Mouse (Mus musculus): ENCODE results near the gene Ttc38. TPM values are rescaled to one million over a fixed set of nuclear protein-coding genes. Genes with fewer than 3 reads are reported as not detected.
A peak's percentile ranks its signal among the peaks of the same experiment; 100 is the strongest.
"Not testable (repeated sequence)": the region's sequence is repeated elsewhere in the genome, so short reads cannot be mapped to it uniquely, and the experiment has no call there.

The Ttc38 gene
- polyA plus RNA-seq, 1 experiment, result 8.5 TPM

DNA sequence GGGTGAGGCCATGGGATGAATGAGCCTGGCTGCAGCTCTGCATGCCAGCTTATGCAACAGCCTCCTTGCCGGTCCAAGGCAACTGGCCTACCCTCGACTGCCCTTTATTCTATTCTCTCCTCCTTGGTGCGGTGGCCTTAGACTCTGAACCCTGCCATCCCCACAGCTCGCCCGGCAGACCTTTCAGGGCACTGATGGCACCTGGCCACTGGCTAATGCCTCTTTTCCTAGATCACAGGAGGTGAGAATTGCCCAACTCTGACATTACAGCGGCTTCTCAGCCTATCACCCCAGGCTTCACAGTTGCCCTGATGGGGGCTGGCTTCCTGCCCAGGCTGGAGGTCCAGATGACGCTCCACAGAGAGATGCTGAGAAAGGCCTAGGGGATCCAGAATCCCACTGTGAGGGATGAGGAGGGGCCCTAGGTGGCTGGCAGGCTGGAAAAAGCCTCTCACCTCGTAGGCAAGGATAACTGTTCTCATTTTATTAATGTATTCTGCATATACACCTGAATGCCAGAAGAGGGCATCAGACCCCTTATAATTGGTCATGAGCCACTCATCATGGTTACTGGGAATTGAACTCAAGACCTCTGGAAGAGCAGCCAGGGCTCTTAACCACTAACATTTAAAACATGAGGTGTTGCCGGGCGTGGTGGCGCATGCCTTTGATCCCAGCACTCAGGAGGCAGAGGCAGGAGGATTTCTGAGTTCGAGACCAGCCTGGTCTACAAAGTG lies 19.7 kb downstream of the Ttc38 start:
- Histone ChIP-seq H3K27me3 (ENCODE audit: control insufficient read depth, insufficient read depth, low read length) (no peaks in the 10 kb centered on the region), H3K36me3 (ENCODE audit: control insufficient read depth, insufficient read depth, low read length) (no peaks in the 10 kb centered on the region), H3K4me3 (ENCODE audit: control insufficient read depth, insufficient read depth, low read length) (no peak overlapping the region), H3K27ac (ENCODE audit: control insufficient read depth, insufficient read depth, low read length) (no peak overlapping the region), H3K4me1 (replicated peaks; ENCODE audit: control insufficient read depth, insufficient read depth, low read length) (no peaks in the 10 kb centered on the region)
- no peak for TF ChIP-seq POLR2A (IDR thresholded peaks at IDR 0.05; ENCODE audit: control insufficient read depth, extremely low read depth, insufficient read depth, low read length, poor library complexity)
- TF ChIP-seq CTCF (IDR thresholded peaks at IDR 0.05; ENCODE audit: borderline replicate concordance, control insufficient read depth, extremely low read depth, insufficient read depth, low read length, poor library complexity), result no peak
- WGBS, result 91% methylated on average over 12 of the region's 12 CpGs
- DNase-seq, result no peak

DNA sequence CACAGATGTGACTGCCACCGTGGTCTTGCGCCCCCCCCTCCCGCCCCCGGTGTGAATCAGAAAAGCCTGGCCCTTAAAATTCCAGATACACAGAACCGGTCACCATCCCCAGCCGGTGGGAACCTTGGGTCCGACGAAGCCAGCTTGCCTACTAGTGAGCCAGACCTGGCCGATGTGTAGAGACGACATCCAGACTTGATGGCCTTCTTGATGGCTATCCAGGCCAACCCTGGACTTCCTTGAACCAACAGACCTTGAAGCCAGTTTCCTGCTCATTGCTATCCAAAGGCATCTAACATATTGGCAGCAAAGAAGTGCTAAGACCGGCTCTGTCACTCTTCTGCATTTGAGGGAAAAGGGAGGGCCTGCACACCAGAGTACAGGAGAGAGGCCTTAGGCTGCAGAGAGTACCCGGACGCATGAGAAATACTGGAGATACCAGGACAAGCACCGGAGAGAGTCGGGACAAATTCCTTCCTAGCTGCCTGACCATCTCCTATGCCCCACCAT lies 26.9 kb downstream of the Ttc38 start:
- no peaks in the 10 kb centered on the region for H3K27me3 ChIP-seq (ENCODE audit: control insufficient read depth, insufficient read depth, low read length)
- H3K36me3 ChIP-seq (ENCODE audit: control insufficient read depth, insufficient read depth, low read length), result peaks cover 6% of the 10 kb centered on the region
- H3K27ac ChIP-seq (ENCODE audit: control insufficient read depth, insufficient read depth, low read length), result no peak overlapping the region
- no peak for DNase-seq
- TF ChIP-seq POLR2A (IDR thresholded peaks at IDR 0.05; ENCODE audit: control insufficient read depth, extremely low read depth, insufficient read depth, low read length, poor library complexity) (no peak), CTCF (IDR thresholded peaks at IDR 0.05; ENCODE audit: borderline replicate concordance, control insufficient read depth, extremely low read depth, insufficient read depth, low read length, poor library complexity) (no peak)
- H3K4me1 ChIP-seq (replicated peaks; ENCODE audit: control insufficient read depth, insufficient read depth, low read length), result peaks cover 10% of the 10 kb centered on the region
- WGBS, result 14% methylated on average over 15 of the region's 15 CpGs
- peak overlapping the region; percentile 53 for H3K4me3 ChIP-seq (ENCODE audit: control insufficient read depth, insufficient read depth, low read length)

DNA sequence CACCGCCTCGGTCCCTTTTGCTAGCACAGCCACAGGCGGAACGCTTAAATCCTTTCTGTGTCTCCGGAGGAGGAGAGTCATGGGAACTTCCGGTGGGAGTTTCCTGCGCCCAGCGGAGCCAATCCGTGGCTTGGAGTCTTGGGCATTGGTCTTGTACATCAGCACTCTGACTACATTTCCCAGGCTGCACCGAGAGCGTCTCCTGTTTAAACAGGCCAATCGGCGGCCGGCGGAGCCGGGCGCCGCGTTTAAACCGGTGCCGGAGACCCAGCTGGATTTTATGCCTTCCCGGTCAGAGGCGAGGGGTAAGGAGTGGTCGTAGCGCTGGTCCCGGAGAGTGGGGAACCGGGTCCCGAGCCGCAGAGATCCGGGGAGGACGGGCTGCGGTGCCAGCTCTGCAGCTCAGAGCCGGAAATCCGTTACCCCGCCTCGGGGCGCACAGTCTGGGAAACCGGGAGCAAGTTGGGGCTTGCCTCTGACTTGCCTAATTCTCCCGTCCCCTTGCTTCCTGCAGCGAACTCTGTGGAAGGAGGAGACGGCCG lies 27.5 kb downstream of the Ttc38 start, which contains the start of gene Gtse1:
TSS of gene Gtse1 (plus strand) at position 256 of the 542 bp plus-strand sequence.
- H3K27ac ChIP-seq (ENCODE audit: control insufficient read depth, insufficient read depth, low read length), result no peak within 1 kb of the TSS
- DNase-seq, result peak; percentile 92
- H3K27me3 ChIP-seq (ENCODE audit: control insufficient read depth, insufficient read depth, low read length), result no peaks in the 10 kb centered on the region
- under 1% methylated on average over 42 of the region's 42 CpGs for WGBS
- no peak for TF ChIP-seq CTCF (IDR thresholded peaks at IDR 0.05; ENCODE audit: borderline replicate concordance, control insufficient read depth, extremely low read depth, insufficient read depth, low read length, poor library complexity)
- TF ChIP-seq POLR2A (IDR thresholded peaks at IDR 0.05; ENCODE audit: control insufficient read depth, extremely low read depth, insufficient read depth, low read length, poor library complexity), result 0 out of 2 replicates have a peak, but pooled peaks have one; percentile 31
- peaks cover 10% of the 10 kb centered on the region for H3K4me1 ChIP-seq (replicated peaks; ENCODE audit: control insufficient read depth, insufficient read depth, low read length)
- peak within 1 kb of the TSS; percentile 79 for H3K4me3 ChIP-seq (ENCODE audit: control insufficient read depth, insufficient read depth, low read length)
- peaks cover 12% of the 10 kb centered on the region for H3K36me3 ChIP-seq (ENCODE audit: control insufficient read depth, insufficient read depth, low read length)

GRCm38 (mm10) chr15:85865913-85866312 lies 33.8 kb downstream of the Ttc38 start:
- H3K27me3 ChIP-seq (ENCODE audit: control insufficient read depth, insufficient read depth, low read length); DNase-seq; H3K4me1 ChIP-seq (replicated peaks; ENCODE audit: control insufficient read depth, insufficient read depth, low read length); H3K4me3 ChIP-seq (ENCODE audit: control insufficient read depth, insufficient read depth, low read length); H3K27ac ChIP-seq (ENCODE audit: control insufficient read depth, insufficient read depth, low read length): not testable (repeated sequence)
- WGBS, result 96% methylated on average over 7 of the region's 7 CpGs
- peaks cover 43% of the 10 kb centered on the region for H3K36me3 ChIP-seq (ENCODE audit: control insufficient read depth, insufficient read depth, low read length)

GRCm38 (mm10) chr15:85867696-85868095 lies 35.6 kb downstream of the Ttc38 start:
- Histone ChIP-seq H3K27ac (ENCODE audit: control insufficient read depth, insufficient read depth, low read length) (no peak overlapping the region), H3K4me3 (ENCODE audit: control insufficient read depth, insufficient read depth, low read length) (no peak overlapping the region), H3K4me1 (replicated peaks; ENCODE audit: control insufficient read depth, insufficient read depth, low read length) (no peaks in the 10 kb centered on the region), H3K27me3 (ENCODE audit: control insufficient read depth, insufficient read depth, low read length) (no peaks in the 10 kb centered on the region), H3K36me3 (ENCODE audit: control insufficient read depth, insufficient read depth, low read length) (peaks cover 58% of the 10 kb centered on the region)
- TF ChIP-seq CTCF (IDR thresholded peaks at IDR 0.05; ENCODE audit: borderline replicate concordance, control insufficient read depth, extremely low read depth, insufficient read depth, low read length, poor library complexity), result peak; percentile 88; the same call in 1 of the 2 replicates
- TF ChIP-seq POLR2A (IDR thresholded peaks at IDR 0.05; ENCODE audit: control insufficient read depth, extremely low read depth, insufficient read depth, low read length, poor library complexity), result no peak
- 57% methylated on average over 6 of the region's 6 CpGs for WGBS
- DNase-seq, result peak; percentile 61

DNA sequence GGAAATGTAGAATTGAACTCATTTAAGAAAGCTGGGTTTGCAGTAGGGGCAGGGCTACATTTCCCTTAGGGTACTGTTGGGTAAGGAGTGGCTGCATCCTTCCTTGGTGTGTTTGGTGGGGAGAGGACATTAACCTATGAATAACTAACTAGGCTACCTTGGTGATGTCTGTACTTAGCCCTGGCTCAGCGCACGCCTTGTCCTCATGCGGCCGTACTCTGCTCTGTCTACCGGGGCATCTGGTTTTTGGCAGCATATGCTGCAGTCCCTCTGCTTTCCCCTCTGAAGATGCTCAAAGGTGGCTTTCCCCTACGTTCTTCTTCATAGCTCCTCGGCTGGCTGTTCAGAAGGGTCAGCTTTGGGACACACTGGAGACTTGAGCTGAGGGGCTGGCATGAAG lies 45.2 kb downstream of the Ttc38 start:
- Histone ChIP-seq H3K27me3 (ENCODE audit: control insufficient read depth, insufficient read depth, low read length) (no peaks in the 10 kb centered on the region), H3K4me1 (replicated peaks; ENCODE audit: control insufficient read depth, insufficient read depth, low read length) (peaks cover 6% of the 10 kb centered on the region), H3K36me3 (ENCODE audit: control insufficient read depth, insufficient read depth, low read length) (peaks cover 9% of the 10 kb centered on the region), H3K4me3 (ENCODE audit: control insufficient read depth, insufficient read depth, low read length) (no peak overlapping the region), H3K27ac (ENCODE audit: control insufficient read depth, insufficient read depth, low read length) (no peak overlapping the region)
- no peak for DNase-seq
- TF ChIP-seq CTCF (IDR thresholded peaks at IDR 0.05; ENCODE audit: borderline replicate concordance, control insufficient read depth, extremely low read depth, insufficient read depth, low read length, poor library complexity), result no peak
- no peak for TF ChIP-seq POLR2A (IDR thresholded peaks at IDR 0.05; ENCODE audit: control insufficient read depth, extremely low read depth, insufficient read depth, low read length, poor library complexity)
- 97% methylated on average over 7 of the region's 7 CpGs for WGBS
